Mouse (Mus musculus) spleen, adult 2 months (tissue): Measurements from ENCODE around the gene Tfcp2.

Source experiments
- CTCF ChIP-seq: fragments of 200-500 bp; IDR thresholded peaks from 2 replicates; pipeline ENCODE4 v1.5.1; 2011; ENCODE audit warnings: mild to moderate bottlenecking, inconsistent platforms; ENCODE audit not compliant: insufficient read depth, insufficient read length, insufficient replicate concordance; ENCODE audit errors: extremely low read depth
- POLR2A ChIP-seq: fragments of 200-500 bp; IDR thresholded peaks from 2 replicates; pipeline ENCODE4 v1.6.1; 2011; ENCODE audit warnings: low read depth, low read length, inconsistent platforms

DNA sequence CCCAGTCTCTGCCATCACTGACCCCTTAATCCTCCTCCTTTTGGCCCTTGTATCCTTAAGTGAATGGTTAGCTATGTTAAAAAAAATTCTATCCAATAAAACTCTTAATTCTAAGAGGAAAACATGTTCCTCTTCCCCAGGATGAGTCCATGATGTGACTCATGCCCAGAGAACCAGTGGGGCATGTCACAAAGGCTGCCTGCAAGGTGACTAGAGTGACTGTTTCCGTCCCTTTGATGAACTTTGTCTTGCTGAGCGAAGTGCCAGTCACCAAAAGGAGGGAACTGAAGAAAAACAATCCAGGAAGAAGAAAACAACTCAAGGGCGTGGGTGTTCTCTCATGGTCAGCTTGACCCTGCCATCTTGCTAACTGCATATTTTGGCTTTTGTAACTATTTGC is 17.4 kb upstream of the Tfcp2 start:
- TF ChIP-seq POLR2A, result no peak
- TF ChIP-seq CTCF, result no peak
